Mouse (Mus musculus) gastrocnemius, adult 2 months (tissue): ENCODE measurements around the gene Smc1b. TPM values are rescaled to one million over a fixed set of nuclear protein-coding genes. Genes with fewer than 3 reads are reported as not detected.
A peak's percentile ranks its signal among the peaks of the same experiment; 100 is the strongest.
"Not testable (repeated sequence)": the region's sequence is repeated elsewhere in the genome, so short reads cannot be mapped to it uniquely, and the experiment has no call there.

Source experiments
- DNase-seq: peaks from one replicate; pipeline ENCODE4 v3.0.0; 2022
- H3K27ac ChIP-seq: fragments of 200-600 bp; 2 replicates; pipeline ENCODE4 v1.8.1; 2022; ENCODE audit warnings: mild to moderate bottlenecking
- H3K4me3 ChIP-seq: fragments of 200-600 bp; 2 replicates; pipeline ENCODE4 v1.8.1; 2022; ENCODE audit warnings: mild to moderate bottlenecking, moderate library complexity
- CTCF ChIP-seq: fragments of 200-600 bp; IDR thresholded peaks from 2 replicates; pipeline ENCODE4 v1.8.1; 2022; ENCODE audit warnings: antibody characterized with exemption, mild to moderate bottlenecking, moderate library complexity
- intact Hi-C: fragments of 180-260 bp; cut with DNase I; formaldehyde crosslinking; loops from one replicate; pipeline ENCODE4 v1.15.1; 2025
- total RNA-seq, 2 experiments: library from RNA; stranded (reverse); gene quantifications; 2 replicates each; pipeline ENCODE4 v1.2.3; 2021

The Smc1b gene
- total RNA-seq, 2 experiments from 2014 or later = not detected

- intact Hi-C loops = no loop called here
- no peak overlapping the region for H3K27ac ChIP-seq
- TF ChIP-seq CTCF = no peak
- DNase-seq = no peak
- H3K4me3 ChIP-seq = no peak overlapping the region
These were observed 68.3 kb downstream of the Smc1b start for GRCm38 (mm10) chr15:85063421-85063820.

DNA sequence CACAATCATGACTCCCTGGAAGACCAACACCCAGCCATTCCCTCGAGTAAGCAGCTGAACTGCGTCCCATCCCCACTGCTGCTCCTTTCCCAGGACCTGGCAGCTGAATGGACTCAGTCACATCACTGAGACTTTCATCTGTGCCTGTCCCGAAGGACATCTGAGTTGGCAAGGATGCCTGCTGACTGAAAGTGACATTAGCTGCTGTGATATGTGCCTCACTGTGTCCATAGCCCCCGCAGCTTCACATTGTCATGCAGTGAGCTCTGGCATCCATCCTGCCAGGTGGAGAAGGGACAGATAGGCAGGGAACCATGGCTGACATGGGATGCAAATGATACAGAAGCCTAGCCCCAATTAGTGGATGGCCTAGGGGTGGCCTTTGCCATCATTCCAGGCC is 76.6 kb downstream of the Smc1b start:
- no peak for TF ChIP-seq CTCF
- Histone ChIP-seq H3K4me3 (no peak overlapping the region), H3K27ac (no peak overlapping the region)
- no peak for DNase-seq
- intact Hi-C loops = no loop called here

GRCm38 (mm10) chr15:85054098-85054497 is 77.7 kb downstream of the Smc1b start:
- H3K4me3 ChIP-seq = no peak overlapping the region
- no peak overlapping the region for H3K27ac ChIP-seq
- intact Hi-C loops = no loop called here
- no peak for TF ChIP-seq CTCF
- DNase-seq = no peak

- no peak overlapping the region for H3K4me3 ChIP-seq
- DNase-seq = no peak
- TF ChIP-seq CTCF = no peak
- intact Hi-C loops = no loop called here
- no peak overlapping the region for H3K27ac ChIP-seq
These were observed 82.0 kb downstream of the Smc1b start for GRCm38 (mm10) chr15:85049758-85050157.

DNA sequence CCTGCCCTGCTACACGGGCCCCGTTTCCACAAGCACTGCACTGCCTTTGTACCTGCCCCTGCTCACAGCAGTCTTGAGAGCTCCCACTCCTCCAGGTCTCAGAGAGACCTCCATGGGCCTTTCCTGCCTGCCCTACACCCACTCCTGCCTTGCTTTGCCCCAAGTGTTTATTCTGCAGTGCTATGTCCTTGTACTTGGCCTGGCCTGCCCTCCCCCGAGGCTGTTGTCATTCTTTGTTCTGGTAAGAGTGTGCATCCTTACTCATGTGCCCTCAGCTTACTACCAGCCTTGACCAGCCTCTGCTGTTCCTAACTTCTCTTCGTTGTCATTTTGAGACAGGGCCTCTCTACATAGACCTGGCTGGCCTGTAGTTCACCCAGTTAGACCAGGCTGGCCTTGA is 83.9 kb downstream of the Smc1b start:
- no peak overlapping the region for H3K27ac ChIP-seq
- no peak overlapping the region for H3K4me3 ChIP-seq
- intact Hi-C loops = no loop called here
- DNase-seq = no peak
- no peak for TF ChIP-seq CTCF

GRCm38 (mm10) chr15:85046230-85046950 is 85.4 kb downstream of the Smc1b start:
- intact Hi-C loops = no loop called here
- no peak for TF ChIP-seq CTCF

GRCm38 (mm10) chr15:85043761-85044160 is 88.0 kb downstream of the Smc1b start:
- TF ChIP-seq CTCF = no peak
- Histone ChIP-seq H3K4me3 (no peak overlapping the region), H3K27ac (no peak overlapping the region; the same call in 1 of the 2 replicates)
- no peak for DNase-seq
- intact Hi-C loops = no loop called here

More at GRCm38 (mm10) chr15:85046230-85046950, 85.4 kb downstream of the Smc1b start:
- Histone ChIP-seq H3K27ac (no peak overlapping the region), H3K4me3 (no peak overlapping the region)
- no peak for DNase-seq

- Histone ChIP-seq H3K4me3 (no peak overlapping the region), H3K27ac (peak overlapping the region; percentile 74)
- intact Hi-C loops = no loop called here
- TF ChIP-seq CTCF = no peak
- no peak for DNase-seq
These were observed 88.6 kb downstream of the Smc1b start for GRCm38 (mm10) chr15:85043116-85043515.

GRCm38 (mm10) chr15:85042361-85042954 is 89.3 kb downstream of the Smc1b start:
- Histone ChIP-seq H3K4me3 (peak overlapping the region; percentile 7; the same call in 1 of the 2 replicates), H3K27ac (peak overlapping the region; percentile 74)
- DNase-seq = peak; percentile 63
- peak; percentile 64 for TF ChIP-seq CTCF
- intact Hi-C loops = no loop called here

GRCm38 (mm10) chr15:85041546-85042225 is 90.1 kb downstream of the Smc1b start:
- intact Hi-C loops = no loop called here
- Histone ChIP-seq H3K4me3 (peak overlapping the region; percentile 7), H3K27ac (peak overlapping the region; percentile 74)
- TF ChIP-seq CTCF = no peak
- no peak for DNase-seq

DNA sequence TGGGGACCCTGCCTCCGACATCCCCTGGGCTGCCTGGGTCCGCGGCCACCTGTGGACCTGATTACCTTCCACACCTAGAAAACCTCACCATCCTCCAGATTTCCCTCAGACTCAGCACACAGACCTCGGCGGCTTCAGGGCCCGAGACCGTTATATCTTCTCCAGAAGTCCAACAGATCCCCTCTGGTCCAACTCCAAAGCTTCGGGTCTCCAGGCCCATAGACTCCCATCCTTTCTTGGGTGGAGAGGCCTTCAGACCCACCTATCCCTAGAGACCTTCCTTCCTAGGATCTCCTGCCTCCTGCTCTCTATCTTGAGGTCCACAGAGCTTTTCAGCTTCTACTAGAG is 94.4 kb downstream of the Smc1b start:
- TF ChIP-seq CTCF = no peak
- DNase-seq = no peak
- Histone ChIP-seq H3K27ac (peak overlapping the region; percentile 80), H3K4me3 (peak overlapping the region; percentile 97)
- intact Hi-C loops = loop anchor here (2.0 kb wide), 1 partner anchor 37 kb away; no protein-coding TSS in a partner anchor

DNA sequence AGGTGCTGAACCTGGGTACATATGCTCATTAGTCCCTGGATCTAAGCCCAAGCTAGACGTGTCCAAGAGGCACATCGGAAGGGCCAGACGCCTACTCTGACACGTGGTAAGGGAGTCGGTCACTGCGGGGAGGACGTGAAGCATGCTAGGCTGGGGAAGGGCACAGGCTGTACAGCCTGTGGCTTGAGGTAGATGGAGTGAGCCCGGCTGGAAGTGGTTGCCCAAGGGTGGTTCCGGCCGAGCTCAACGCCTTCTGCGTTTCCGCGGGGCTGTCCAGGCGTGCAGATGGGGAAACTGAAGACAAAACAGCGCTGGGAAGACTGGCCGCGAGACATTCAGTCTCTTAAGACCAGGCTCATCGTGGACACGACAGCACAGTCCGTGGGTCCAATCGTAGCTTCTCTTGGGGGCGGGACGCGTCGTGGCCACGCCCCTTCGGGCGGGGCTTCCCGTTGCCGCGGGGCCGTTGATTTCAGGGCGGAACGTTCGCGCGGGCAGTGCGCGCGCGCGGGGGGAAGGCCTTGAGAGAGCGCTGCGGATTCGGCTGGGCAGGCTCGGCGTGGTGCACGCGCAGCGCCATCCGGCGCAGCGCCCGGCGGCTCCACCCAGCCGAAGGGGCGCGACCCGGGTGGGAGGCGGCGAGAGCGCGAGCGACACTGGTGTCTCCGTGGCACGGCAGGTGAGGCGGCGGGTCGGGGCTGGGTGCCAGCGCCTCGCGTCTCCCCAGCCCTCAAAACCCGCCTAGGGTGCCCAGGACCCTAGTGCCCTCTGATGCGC is 95.0 kb downstream of the Smc1b start:
- no peak for TF ChIP-seq CTCF
- H3K27ac ChIP-seq = peak overlapping the region; percentile 80
- peak overlapping the region; percentile 97 for H3K4me3 ChIP-seq
- intact Hi-C loops = loop anchor here (2.0 kb wide), 1 partner anchor 36 kb away; no protein-coding TSS in a partner anchor
- DNase-seq = peak; percentile 98

DNA sequence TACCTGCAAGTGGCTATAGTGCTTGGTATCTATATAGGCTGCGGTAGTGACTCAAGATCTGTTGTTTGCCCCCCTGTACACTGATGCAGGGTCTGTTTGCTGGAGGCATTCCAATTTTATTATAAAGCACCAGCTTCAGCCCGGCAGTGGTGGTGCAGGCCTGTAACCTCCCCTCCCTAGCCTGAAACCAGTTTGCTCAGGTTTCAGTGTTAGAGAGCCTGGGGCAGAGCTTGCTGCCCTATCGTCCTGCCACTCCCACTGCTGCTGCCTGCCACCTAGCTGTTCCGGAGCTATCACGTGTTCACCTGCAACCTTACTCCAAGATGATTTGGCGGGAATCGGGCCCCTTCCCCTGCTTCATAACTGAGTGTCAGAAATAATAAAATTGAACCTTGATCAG is 97.8 kb downstream of the Smc1b start:
- H3K27ac ChIP-seq, DNase-seq, intact Hi-C loops, H3K4me3 ChIP-seq: not testable (repeated sequence)
